Comparison of ENCODE assay signal across 10 mouse cellular contexts in genomic region chr17:45848605-45849004, GRCm38 (mm10).
DNase-seq lines count a peak whose midpoint lies in the region; ATAC-seq lines count a peak whose summit lies in the region.
"Had no signal": no experiment of that assay in that cellular context is flagged by ENCODE, and none has a peak within 500 bp of the region (broad histone marks: within the 10 kb centered on the region; RNA-seq: fewer than 3 reads in every experiment).

No protein-coding gene starts in this region.

- H3K27me3 ChIP-seq in embryonic facial prominence, embryonic 15.5 days: no peaks in the 10 kb centered on the region

- 0 out of 2 replicates have a peak, but pooled peaks have one; percentile 44 for ATAC-seq in embryonic facial prominence, embryonic 15.5 days (ENCODE audit: insufficient number of reproducible peaks, low FRiP score, low TSS enrichment, low read depth)
- ATAC-seq in inflammation-experienced regulatory T-cells, adult 6 months: no peak

- H3K27ac ChIP-seq in embryonic facial prominence, embryonic 15.5 days (replicated peaks): no peak overlapping the region
- H3K27ac ChIP-seq: embryonic facial prominence, embryonic 13.5 days; liver, embryonic 15.5 days had no signal

- DNase-seq in adrenal gland, adult (ENCODE audit: inconsistent age in 2 of 2, low spot score in 1 of 2): peak; percentile 90 to 94
- no peak for DNase-seq in adrenal gland, postnatal 4 days (ENCODE audit: low spot score in 2 of 2)
- peak; percentile 32 for DNase-seq in ES-CJ7 (ENCODE audit: low read depth, low spot score)
- DNase-seq in heart, postnatal 4 days: peak; percentile 77
- peak; percentile 70 for DNase-seq in lung, postnatal 10 days
- DNase-seq in left cerebral cortex, adult 8-10 months (ENCODE audit: low spot score in 2 of 2): no peak

- H3K4me3 ChIP-seq in embryonic facial prominence, embryonic 15.5 days (replicated peaks): no peak overlapping the region
- H3K4me3 ChIP-seq: embryonic facial prominence, embryonic 13.5 days; liver, embryonic 15.5 days had no signal

- H3K4me2 ChIP-seq in embryonic facial prominence, embryonic 15.5 days (replicated peaks): no peak overlapping the region
- H3K4me2 ChIP-seq: embryonic facial prominence, embryonic 13.5 days; liver, embryonic 15.5 days had no signal

- H3K9ac ChIP-seq in embryonic facial prominence, embryonic 15.5 days: no peak overlapping the region
- H3K9ac ChIP-seq: embryonic facial prominence, embryonic 13.5 days; liver, embryonic 15.5 days had no signal

- H3K36me3 ChIP-seq in embryonic facial prominence, embryonic 15.5 days: no peaks in the 10 kb centered on the region
- H3K36me3 ChIP-seq: embryonic facial prominence, embryonic 13.5 days; liver, embryonic 15.5 days had no signal

- peaks cover 5% of the 10 kb centered on the region for H3K9me3 ChIP-seq in embryonic facial prominence, embryonic 15.5 days (replicated peaks)
- H3K9me3 ChIP-seq: embryonic facial prominence, embryonic 13.5 days; liver, embryonic 15.5 days had no signal

- H3K4me1 ChIP-seq in embryonic facial prominence, embryonic 15.5 days: no peaks in the 10 kb centered on the region
- H3K4me1 ChIP-seq: liver, embryonic 15.5 days had no signal

- WGBS in embryonic facial prominence, embryonic 15.5 days: 21% methylated on average over 8 of the region's 8 CpGs

Comparison
In these comparisons a context has a peak if more than half of its experiments do, and no peak if none do; other contexts are left out.
1. DNase-seq: peak in adrenal gland, adult (2 of 2), ES-CJ7 (single experiment), heart, postnatal 4 days (single experiment) and lung, postnatal 10 days (single experiment); none in adrenal gland, postnatal 4 days (0 of 2) and left cerebral cortex, adult 8-10 months (0 of 2).